Mouse (Mus musculus) cortical plate, adult 2 months (tissue): ENCODE measurements around the gene Ubox5.

Source experiments
- CTCF ChIP-seq: fragments of 200-500 bp; IDR thresholded peaks from 2 replicates; pipeline ENCODE4 v1.5.1; 2011; ENCODE audit warnings: mild to moderate bottlenecking, control low read depth, low read length; ENCODE audit not compliant: insufficient read depth; ENCODE audit errors: extremely low read depth
- POLR2A ChIP-seq: fragments of 200-500 bp; IDR thresholded peaks from 2 replicates; pipeline ENCODE4 v1.6.1; 2011; ENCODE audit warnings: mild to moderate bottlenecking, low read length, control low read depth; ENCODE audit not compliant: insufficient read depth; ENCODE audit errors: extremely low read depth

- TF ChIP-seq POLR2A: no peak
- TF ChIP-seq CTCF: no peak
Observed at GRCm38 (mm10) chr2:130653760-130654159, 23.9 kb upstream of the Ubox5 start.
